Mouse (Mus musculus) G1E (cell line): ENCODE results near the gene Hs3st3b1.

Source experiments
- CTCF ChIP-seq: IDR thresholded peaks from 2 replicates; pipeline ENCODE4 v1.5.1; 2012; ENCODE audit warnings: low read depth, low read length, inconsistent platforms, mixed read lengths
- GATA1 ChIP-seq: IDR thresholded peaks from 2 replicates; pipeline ENCODE4 v1.6.1; 2012; ENCODE audit warnings: borderline replicate concordance, low read length, inconsistent platforms, mixed read lengths
- POLR2AphosphoS5 ChIP-seq: IDR thresholded peaks from 2 replicates; pipeline ENCODE4 v1.6.1; 2012; ENCODE audit warnings: low read depth, low read length, inconsistent platforms; ENCODE audit not compliant: insufficient replicate concordance
- TAL1 ChIP-seq: conservative IDR thresholded peaks from 2 replicates; pipeline ENCODE4 v1.6.1; 2012; ENCODE audit warnings: low read depth, low read length, inconsistent platforms, mixed read lengths

GRCm38 (mm10) chr11:63917561-63917960 is 4.5 kb downstream of the Hs3st3b1 start:
- TF ChIP-seq CTCF (no peak), GATA1 (no peak), TAL1 (no peak), POLR2AphosphoS5 (no peak)
